Mouse (Mus musculus): ENCODE data around the gene Dip2b.

- TF ChIP-seq CTCF (conservative IDR thresholded peaks at IDR 0.05; ENCODE audit: insufficient read depth, insufficient read length, low read depth, low read length) (no peak), POLR2A (IDR thresholded peaks at IDR 0.05; ENCODE audit: low read depth, low read length) (no peak)
Measured at GRCm38 (mm10) chr15:100161747-100162280, 123.3 kb downstream of the Dip2b start.
